Mouse (Mus musculus): Measurements from ENCODE around the gene Cuedc1. TPM values are rescaled to one million over a fixed set of nuclear protein-coding genes. Genes with fewer than 3 reads are reported as not detected.

Gene Cuedc1
- polyA plus RNA-seq, 1 experiment from 2014 or later = 22.6 TPM

DNA sequence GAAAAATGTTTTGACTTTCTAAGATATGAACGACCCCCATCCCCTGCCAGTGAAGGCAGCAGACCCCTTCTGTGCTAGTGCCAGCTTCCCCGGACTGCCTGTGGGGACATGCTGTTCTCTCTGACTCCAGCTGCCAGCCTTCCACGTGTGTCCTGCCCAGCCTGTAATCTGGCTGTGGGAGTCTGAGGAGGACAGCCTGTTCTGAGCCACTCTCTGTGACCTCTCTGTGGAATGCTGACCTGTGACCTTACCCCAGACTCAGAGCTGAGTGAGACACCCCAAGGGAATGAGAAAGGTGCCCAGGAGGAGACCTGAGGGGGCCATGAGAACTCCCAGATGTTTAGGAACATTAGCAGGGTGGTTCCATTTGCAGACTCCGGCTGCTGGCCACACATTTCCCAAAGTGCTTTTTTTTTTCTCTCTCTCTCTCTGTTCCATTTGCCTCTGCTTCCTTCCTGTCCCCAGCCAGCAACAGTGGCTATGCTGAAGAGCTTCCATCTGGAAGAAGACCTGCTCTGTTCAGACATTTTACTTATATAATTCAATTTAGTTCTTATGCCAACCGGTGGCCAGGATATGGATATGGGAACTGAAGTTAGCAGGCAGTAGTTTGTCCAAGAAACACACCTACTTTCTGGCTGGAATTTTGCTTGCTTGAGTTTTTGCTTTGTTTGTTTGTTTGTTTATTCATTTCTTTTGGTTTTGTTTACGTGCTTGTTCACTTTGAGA is 15.8 kb downstream of the Cuedc1 start:
- no peak overlapping the region for H3K4me3 ChIP-seq
- H3K27me3 ChIP-seq (ENCODE audit: low read depth, poor library complexity, severe bottlenecking) = no peaks in the 10 kb centered on the region
- H3K9me3 ChIP-seq (replicated peaks) = no peaks in the 10 kb centered on the region
- 46% methylated on average over 6 of the region's 6 CpGs for WGBS
- H3K36me3 ChIP-seq = no peaks in the 10 kb centered on the region
- peaks cover 94% of the 10 kb centered on the region for H3K4me1 ChIP-seq
- peak overlapping the region; percentile 47 for H3K27ac ChIP-seq
- DNase-seq (ENCODE audit: low spot score) = no peak

GRCm38 (mm10) chr11:88114871-88115301 is 17.0 kb downstream of the Cuedc1 start:
- peaks cover 94% of the 10 kb centered on the region for H3K4me1 ChIP-seq

GRCm38 (mm10) chr11:88116568-88116967 is 18.7 kb downstream of the Cuedc1 start:
- no peak overlapping the region for H3K4me3 ChIP-seq
- peak overlapping the region; percentile 90; the same call in 1 of the 2 replicates for H3K27ac ChIP-seq
- peaks cover 4% of the 10 kb centered on the region; the same call in 1 of the 2 replicates for H3K36me3 ChIP-seq
- WGBS = 91% methylated on average over 6 of the region's 6 CpGs
- no peaks in the 10 kb centered on the region for H3K9me3 ChIP-seq (replicated peaks)
- peaks cover 83% of the 10 kb centered on the region for H3K4me1 ChIP-seq
- DNase-seq (ENCODE audit: low spot score) = no peak
- no peaks in the 10 kb centered on the region for H3K27me3 ChIP-seq (ENCODE audit: low read depth, poor library complexity, severe bottlenecking)

More at GRCm38 (mm10) chr11:88114871-88115301, 17.0 kb downstream of the Cuedc1 start:
- WGBS = 46% methylated on average over 8 of the region's 8 CpGs
- Histone ChIP-seq H3K27me3 (ENCODE audit: low read depth, poor library complexity, severe bottlenecking) (no peaks in the 10 kb centered on the region), H3K9me3 (replicated peaks) (no peaks in the 10 kb centered on the region), H3K4me3 (no peak overlapping the region), H3K27ac (peak overlapping the region; percentile 72), H3K36me3 (no peaks in the 10 kb centered on the region)
- no peak for DNase-seq (ENCODE audit: low spot score)

- Histone ChIP-seq H3K27ac (peak overlapping the region; percentile 90), H3K36me3 (peaks cover 4% of the 10 kb centered on the region; the same call in 1 of the 2 replicates), H3K4me3 (no peak overlapping the region), H3K27me3 (ENCODE audit: low read depth, poor library complexity, severe bottlenecking) (no peaks in the 10 kb centered on the region), H3K4me1 (peaks cover 81% of the 10 kb centered on the region), H3K9me3 (replicated peaks) (no peaks in the 10 kb centered on the region)
- 60% methylated on average over 10 of the region's 10 CpGs for WGBS
- DNase-seq (ENCODE audit: low spot score) = no peak
These were observed 19.7 kb downstream of the Cuedc1 start for GRCm38 (mm10) chr11:88117356-88118090.

- H3K4me1 ChIP-seq = peaks cover 80% of the 10 kb centered on the region
- peaks cover 4% of the 10 kb centered on the region; the same call in 1 of the 2 replicates for H3K36me3 ChIP-seq
- 61% methylated on average over 6 of the region's 6 CpGs for WGBS
- DNase-seq (ENCODE audit: low spot score) = no peak
- H3K27ac ChIP-seq = peak overlapping the region; percentile 90
- H3K27me3 ChIP-seq (ENCODE audit: low read depth, poor library complexity, severe bottlenecking) = no peaks in the 10 kb centered on the region
- H3K4me3 ChIP-seq = no peak overlapping the region
- H3K9me3 ChIP-seq (replicated peaks) = no peaks in the 10 kb centered on the region
These were observed 20.2 kb downstream of the Cuedc1 start for GRCm38 (mm10) chr11:88118091-88118440.

GRCm38 (mm10) chr11:88118817-88119642 is 21.2 kb downstream of the Cuedc1 start:
- DNase-seq (ENCODE audit: low spot score) = peak; percentile 69
- peaks cover 74% of the 10 kb centered on the region for H3K4me1 ChIP-seq
- no peaks in the 10 kb centered on the region for H3K9me3 ChIP-seq (replicated peaks)
- H3K36me3 ChIP-seq = peaks cover 4% of the 10 kb centered on the region; the same call in 1 of the 2 replicates
- peak overlapping the region; percentile 27 for H3K4me3 ChIP-seq
- no peaks in the 10 kb centered on the region for H3K27me3 ChIP-seq (ENCODE audit: low read depth, poor library complexity, severe bottlenecking)
- WGBS = 11% methylated on average over 8 of the region's 8 CpGs
- peak overlapping the region; percentile 90 for H3K27ac ChIP-seq

DNA sequence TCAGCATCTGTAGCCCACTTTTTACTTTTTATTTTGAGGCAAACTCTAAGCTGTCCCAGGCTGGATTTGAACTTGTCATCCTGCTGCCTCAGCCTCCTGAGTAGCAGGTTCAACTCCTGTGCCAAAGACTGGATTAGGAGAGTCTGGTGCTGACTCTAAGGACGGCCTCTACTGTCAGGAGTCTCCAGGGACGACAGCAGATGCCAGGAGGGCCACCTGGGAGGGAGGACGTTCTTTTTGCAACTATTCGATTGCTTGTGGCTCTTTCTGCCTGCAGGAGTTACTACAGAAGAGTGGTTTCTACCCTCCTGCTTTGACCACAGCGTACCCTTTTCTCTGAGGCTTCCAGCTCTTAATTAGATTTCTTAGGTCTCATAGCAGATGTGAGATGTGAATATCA is 24.7 kb downstream of the Cuedc1 start:
- Histone ChIP-seq H3K36me3 (peaks cover 4% of the 10 kb centered on the region; the same call in 1 of the 2 replicates), H3K27ac (no peak overlapping the region), H3K4me1 (peaks cover 59% of the 10 kb centered on the region), H3K9me3 (replicated peaks) (no peaks in the 10 kb centered on the region), H3K4me3 (no peak overlapping the region), H3K27me3 (ENCODE audit: low read depth, poor library complexity, severe bottlenecking) (no peaks in the 10 kb centered on the region)
- DNase-seq (ENCODE audit: low spot score) = no peak
- WGBS = 58% methylated on average over 5 of the region's 5 CpGs

DNA sequence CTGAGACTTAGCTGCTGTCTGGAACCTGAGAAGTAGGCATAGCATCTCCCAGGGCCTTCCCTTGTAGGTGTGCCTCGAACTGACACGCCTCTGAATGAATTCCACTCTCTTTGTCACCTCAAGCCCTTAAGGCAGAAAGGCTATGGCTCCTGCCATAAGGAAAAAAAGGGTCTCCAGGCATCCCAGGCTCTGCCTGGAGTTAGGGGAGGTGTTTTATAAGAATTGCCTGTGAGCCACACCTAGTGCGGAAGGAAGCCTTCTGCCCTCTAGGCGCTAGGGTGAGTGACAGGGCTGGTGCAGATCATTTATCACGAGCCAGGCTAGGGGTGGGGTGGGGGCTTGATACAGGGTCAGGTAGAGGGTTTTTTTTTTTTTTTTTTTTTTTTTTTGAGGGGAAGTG is 25.2 kb downstream of the Cuedc1 start:
- H3K9me3 ChIP-seq (replicated peaks) = no peaks in the 10 kb centered on the region
- peaks cover 54% of the 10 kb centered on the region for H3K4me1 ChIP-seq
- 57% methylated on average over 5 of the region's 5 CpGs for WGBS
- H3K4me3 ChIP-seq = no peak overlapping the region
- no peaks in the 10 kb centered on the region for H3K27me3 ChIP-seq (ENCODE audit: low read depth, poor library complexity, severe bottlenecking)
- no peak for DNase-seq (ENCODE audit: low spot score)
- H3K36me3 ChIP-seq = peaks cover 4% of the 10 kb centered on the region; the same call in 1 of the 2 replicates
- peak overlapping the region; percentile 37; the same call in 1 of the 2 replicates for H3K27ac ChIP-seq

GRCm38 (mm10) chr11:88123731-88124130 is 25.9 kb downstream of the Cuedc1 start:
- H3K4me1 ChIP-seq = peaks cover 47% of the 10 kb centered on the region
- no peaks in the 10 kb centered on the region for H3K9me3 ChIP-seq (replicated peaks)
- H3K36me3 ChIP-seq = peaks cover 4% of the 10 kb centered on the region; the same call in 1 of the 2 replicates
- H3K4me3 ChIP-seq = no peak overlapping the region
- no peak overlapping the region for H3K27ac ChIP-seq
- no peak for DNase-seq (ENCODE audit: low spot score)
- 36% methylated on average over 6 of the region's 6 CpGs for WGBS
- H3K27me3 ChIP-seq (ENCODE audit: low read depth, poor library complexity, severe bottlenecking) = no peaks in the 10 kb centered on the region

DNA sequence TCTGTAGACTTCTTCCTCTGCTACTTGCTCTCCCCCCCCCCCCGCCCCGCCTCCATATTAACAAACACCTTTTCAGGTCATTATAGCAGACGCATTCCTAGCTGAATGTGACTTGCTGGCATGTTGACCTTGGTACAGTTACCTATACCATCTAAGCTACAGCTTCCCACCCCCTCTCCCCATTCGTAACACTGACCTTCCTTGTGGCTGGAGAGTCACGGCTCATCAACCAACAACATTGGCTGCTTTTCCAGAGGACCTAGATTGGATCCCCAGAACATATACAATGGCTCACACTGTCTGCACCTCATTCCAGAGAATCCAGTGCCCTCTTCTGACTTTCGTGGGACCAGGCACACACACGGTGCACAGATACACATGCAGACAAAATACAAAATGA is 27.6 kb downstream of the Cuedc1 start:
- H3K4me1 ChIP-seq = peaks cover 38% of the 10 kb centered on the region
- WGBS = 86% methylated on average over 6 of the region's 7 CpGs
- no peaks in the 10 kb centered on the region for H3K9me3 ChIP-seq (replicated peaks)
- no peak for DNase-seq (ENCODE audit: low spot score)
- no peaks in the 10 kb centered on the region for H3K27me3 ChIP-seq (ENCODE audit: low read depth, poor library complexity, severe bottlenecking)
- 0 out of 2 replicates have a peak overlapping the region, but pooled peaks have one; percentile 21 for H3K27ac ChIP-seq
- H3K4me3 ChIP-seq = no peak overlapping the region
- H3K36me3 ChIP-seq = peaks cover 4% of the 10 kb centered on the region; the same call in 1 of the 2 replicates

- H3K36me3 ChIP-seq = 0 out of 2 replicates have a peak, but pooled peaks cover 1% of the 10 kb centered on the region
- no peaks in the 10 kb centered on the region for H3K27me3 ChIP-seq (ENCODE audit: low read depth, poor library complexity, severe bottlenecking)
- peaks cover 39% of the 10 kb centered on the region for H3K4me1 ChIP-seq
- no peak for DNase-seq (ENCODE audit: low spot score)
- H3K27ac ChIP-seq = peak overlapping the region; percentile 51
- H3K4me3 ChIP-seq = no peak overlapping the region
- H3K9me3 ChIP-seq (replicated peaks) = no peaks in the 10 kb centered on the region
- WGBS = 29% methylated on average over 5 of the region's 5 CpGs
These were observed 28.5 kb downstream of the Cuedc1 start for GRCm38 (mm10) chr11:88126306-88126793.

DNA sequence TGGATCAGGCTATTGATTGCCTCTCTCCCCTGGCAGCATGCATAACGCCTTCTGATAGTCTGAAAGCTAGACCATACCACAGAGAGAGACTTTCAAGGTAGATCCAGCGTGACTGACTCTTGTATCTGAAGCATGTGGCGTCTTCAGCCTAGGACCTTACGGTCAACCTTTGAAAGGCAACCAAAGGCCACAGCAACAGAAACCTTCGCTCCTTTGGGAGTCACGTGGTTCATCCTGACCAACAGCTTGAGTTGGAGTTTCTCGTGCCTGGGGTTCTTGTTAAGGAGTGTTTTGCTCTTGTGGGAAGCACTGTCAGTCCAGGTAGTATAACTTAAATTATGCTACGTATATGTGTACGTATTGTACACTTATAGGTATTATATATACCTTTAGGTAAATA is 30.6 kb downstream of the Cuedc1 start:
- H3K36me3 ChIP-seq = no peaks in the 10 kb centered on the region
- no peak for DNase-seq (ENCODE audit: low spot score)
- 92% methylated on average over 9 of the region's 9 CpGs for WGBS
- peaks cover 41% of the 10 kb centered on the region for H3K4me1 ChIP-seq
- H3K27me3 ChIP-seq (ENCODE audit: low read depth, poor library complexity, severe bottlenecking) = no peaks in the 10 kb centered on the region
- H3K27ac ChIP-seq = no peak overlapping the region
- H3K4me3 ChIP-seq = no peak overlapping the region
- no peaks in the 10 kb centered on the region for H3K9me3 ChIP-seq (replicated peaks)
